Mouse (Mus musculus) forebrain, embryonic 12.5 days (tissue): ENCODE results near the gene Lamb1. TPM values are rescaled to one million over a fixed set of nuclear protein-coding genes. Genes with fewer than 3 reads are reported as not detected.

ENCODE experiments used
- ATAC-seq: fragments of 200-750 bp; cut with Nextera tagmentation; 2 replicates; pipeline ENCODE4 v1.8.0; 2017; ENCODE audit warnings: moderate TSS enrichment; ENCODE audit not compliant: low FRiP score
- H3K27ac ChIP-seq: fragments of 300-500 bp; sonication (generic); 2 replicates; pipeline ENCODE4 v1.5.1; 2016; ENCODE audit warnings: mild to moderate bottlenecking
- H3K27me3 ChIP-seq: fragments of 300-500 bp; sonication (generic); 2 replicates; pipeline ENCODE4 v1.6.1; 2016; ENCODE audit warnings: mild to moderate bottlenecking
- H3K36me3 ChIP-seq: fragments of 300-500 bp; sonication (generic); replicated peaks from 2 replicates; pipeline ENCODE4 v1.6.1; 2016; ENCODE audit warnings: mild to moderate bottlenecking
- H3K4me1 ChIP-seq: fragments of 300-500 bp; sonication (generic); 2 replicates; pipeline ENCODE4 v1.6.1; 2016
- H3K4me2 ChIP-seq: fragments of 300-500 bp; sonication (generic); 2 replicates; pipeline ENCODE4 v1.6.1; 2016; ENCODE audit warnings: mild to moderate bottlenecking, moderate library complexity
- H3K4me3 ChIP-seq: fragments of 300-500 bp; sonication (generic); replicated peaks from 2 replicates; pipeline ENCODE4 v1.5.1; 2016; ENCODE audit warnings: mild to moderate bottlenecking
- H3K9ac ChIP-seq: fragments of 300-500 bp; sonication (generic); 2 replicates; pipeline ENCODE4 v1.6.1; 2016; ENCODE audit warnings: mild to moderate bottlenecking
- H3K9me3 ChIP-seq: fragments of 300-500 bp; sonication (generic); 2 replicates; pipeline ENCODE4 v1.6.1; 2016
- WGBS: fragments of 180-500 bp; shearing (Covaris S2); methylation state at CpG from one replicate; pipeline ENCODE4 v1.1.7; 2016; 5-methylcytosine and 5-hydroxymethylcytosine counted together
- polyA plus RNA-seq: library from polyadenylated mRNA; unstranded; fragments of >200 nt; fragmentation: Nextera tagmentation; extraction: Ambion mirVana; gene quantifications from 2 replicates; pipeline ENCODE4 v1.2.1, GENCODE M21; 2016

Lamb1 gene
- polyA plus RNA-seq, 1 experiment from 2014 or later: 25.7 TPM

DNA sequence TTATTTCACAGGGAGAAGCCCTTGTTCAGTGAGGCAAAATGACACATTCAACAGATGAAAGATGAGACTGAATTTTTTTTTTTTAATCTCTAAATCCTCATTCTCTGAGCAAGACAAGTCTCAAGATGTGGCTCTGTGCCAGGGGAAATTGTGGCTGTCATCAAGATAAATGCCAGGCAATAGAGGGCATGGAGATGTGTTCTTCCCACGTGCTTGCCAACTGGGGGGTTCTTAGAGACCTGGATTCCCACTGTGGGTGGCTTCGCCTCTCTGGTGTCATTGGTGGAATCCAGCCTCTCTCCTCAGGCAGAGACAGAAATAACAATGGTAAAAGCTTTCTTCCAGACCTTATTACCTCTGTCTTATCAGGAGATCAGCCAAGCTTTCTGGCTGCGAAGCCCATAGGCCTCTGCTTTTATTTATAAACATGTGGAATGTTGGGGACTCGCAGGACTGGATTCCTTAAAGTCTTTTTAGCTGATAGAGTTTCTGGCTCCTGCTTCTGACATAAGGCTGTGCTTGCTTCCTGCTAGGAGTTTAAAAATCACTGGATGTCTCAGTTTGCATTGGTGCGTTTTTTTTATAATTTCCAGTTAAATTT lies 41.1 kb downstream of the Lamb1 start:
- Histone ChIP-seq H3K4me3 (no peak overlapping the region), H3K9ac (no peak overlapping the region), H3K27me3 (no peaks in the 10 kb centered on the region), H3K4me1 (no peaks in the 10 kb centered on the region; the same call in 1 of the 2 replicates), H3K36me3 (no peaks in the 10 kb centered on the region), H3K27ac (no peak overlapping the region), H3K4me2 (no peak overlapping the region), H3K9me3 (no peaks in the 10 kb centered on the region)
- WGBS: 83% methylated on average over 5 of the region's 5 CpGs
- ATAC-seq: no peak

DNA sequence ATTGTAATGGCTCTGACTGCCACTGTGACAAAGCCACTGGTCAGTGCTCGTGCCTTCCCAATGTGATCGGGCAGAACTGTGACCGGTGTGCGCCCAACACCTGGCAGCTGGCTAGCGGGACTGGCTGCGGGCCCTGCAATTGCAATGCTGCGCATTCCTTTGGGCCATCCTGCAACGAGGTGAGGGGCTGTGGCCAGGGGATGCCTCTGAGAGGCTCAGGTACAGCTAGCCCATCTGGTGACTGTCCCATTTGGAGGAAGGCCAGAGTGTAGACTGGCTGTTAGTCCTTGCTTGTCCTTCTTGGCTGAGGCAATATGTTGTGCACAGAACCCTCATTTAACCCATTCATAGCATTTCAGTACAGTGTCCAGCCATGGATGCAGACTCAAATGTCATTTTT lies 42.0 kb downstream of the Lamb1 start:
- Histone ChIP-seq H3K4me3 (no peak overlapping the region), H3K36me3 (no peaks in the 10 kb centered on the region), H3K27ac (no peak overlapping the region), H3K4me2 (no peak overlapping the region), H3K4me1 (no peaks in the 10 kb centered on the region; the same call in 1 of the 2 replicates), H3K27me3 (no peaks in the 10 kb centered on the region), H3K9me3 (no peaks in the 10 kb centered on the region), H3K9ac (no peak overlapping the region)
- no peak for ATAC-seq
- WGBS: 94% methylated on average over 8 of the region's 8 CpGs

DNA sequence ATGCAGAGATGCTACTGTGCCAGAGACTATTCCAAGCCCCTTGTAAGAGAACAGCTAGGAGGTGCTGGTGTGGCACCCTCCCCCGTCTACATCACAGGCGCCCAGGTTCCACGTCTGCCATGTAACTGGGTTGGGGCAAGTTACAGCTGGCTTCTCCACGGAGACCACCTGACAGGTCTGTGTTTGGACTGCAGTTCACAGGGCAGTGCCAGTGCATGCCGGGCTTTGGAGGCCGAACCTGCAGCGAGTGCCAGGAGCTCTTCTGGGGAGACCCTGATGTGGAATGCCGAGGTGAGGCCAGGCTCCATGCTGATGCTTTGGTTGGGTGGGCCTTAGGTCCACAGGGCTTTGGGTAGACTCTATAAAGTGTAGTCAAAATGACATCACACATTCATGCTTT lies 42.7 kb downstream of the Lamb1 start:
- Histone ChIP-seq H3K36me3 (no peaks in the 10 kb centered on the region), H3K27ac (no peak overlapping the region), H3K4me1 (no peaks in the 10 kb centered on the region; the same call in 1 of the 2 replicates), H3K27me3 (no peaks in the 10 kb centered on the region), H3K4me3 (no peak overlapping the region), H3K4me2 (no peak overlapping the region), H3K9ac (no peak overlapping the region), H3K9me3 (no peaks in the 10 kb centered on the region)
- 91% methylated on average over 8 of the region's 8 CpGs for WGBS
- no peak for ATAC-seq

DNA sequence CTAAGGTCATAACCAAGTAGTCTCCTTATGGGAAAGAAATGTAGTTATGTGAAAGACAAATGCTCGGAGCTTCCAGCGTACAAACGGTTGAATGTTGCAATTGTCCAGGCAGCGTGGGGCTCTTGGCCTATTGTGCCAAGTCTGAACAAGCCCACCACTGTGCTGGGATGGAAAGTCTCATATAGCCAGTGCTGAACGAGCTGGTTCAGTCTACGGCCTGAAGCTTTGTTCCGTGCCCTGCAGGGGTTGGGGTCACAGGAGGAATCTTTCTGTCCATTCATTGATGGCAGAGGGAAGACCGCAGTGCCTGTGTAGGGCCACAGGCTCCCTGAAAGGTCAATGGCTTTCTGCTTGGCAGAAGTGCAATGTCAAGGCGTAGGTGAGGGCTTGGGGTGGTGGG lies 45.7 kb downstream of the Lamb1 start:
- ATAC-seq: no peak
- Histone ChIP-seq H3K36me3 (0 out of 2 replicates have a peak, but pooled peaks cover 3% of the 10 kb centered on the region), H3K9ac (no peak overlapping the region), H3K9me3 (no peaks in the 10 kb centered on the region), H3K4me1 (no peaks in the 10 kb centered on the region; the same call in 1 of the 2 replicates), H3K27ac (no peak overlapping the region), H3K27me3 (no peaks in the 10 kb centered on the region), H3K4me3 (no peak overlapping the region), H3K4me2 (no peak overlapping the region)
- 34% methylated on average over 9 of the region's 9 CpGs for WGBS

DNA sequence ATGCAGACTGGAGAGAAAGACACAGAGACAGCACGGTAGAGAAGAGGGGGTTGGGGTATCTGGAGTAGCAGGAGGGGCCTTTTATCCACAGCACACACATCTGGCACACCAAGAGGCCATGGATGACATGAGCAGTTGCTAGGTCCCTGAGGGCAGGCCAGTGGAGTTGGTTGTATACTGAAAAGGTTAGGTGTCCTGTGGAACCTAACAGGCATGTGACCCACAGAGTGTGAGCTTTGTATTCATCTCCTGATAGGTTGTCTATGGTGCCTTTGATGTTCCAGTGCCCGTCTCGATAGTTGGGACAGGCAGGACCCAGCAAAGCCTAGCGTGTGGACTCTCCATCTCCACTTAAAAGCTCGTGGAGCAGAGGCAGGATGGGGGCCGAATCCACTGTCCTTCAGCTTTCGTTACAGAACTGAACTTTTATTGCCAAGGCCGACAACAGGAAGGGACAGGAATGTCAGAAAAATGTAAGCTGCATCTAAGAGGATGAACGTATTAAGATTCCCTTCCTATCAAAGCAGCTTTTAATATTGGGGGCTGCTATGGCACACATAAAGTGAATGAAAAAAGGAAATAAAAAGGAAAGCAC lies 46.7 kb downstream of the Lamb1 start:
- 0 out of 2 replicates have a peak, but pooled peaks cover 3% of the 10 kb centered on the region for H3K36me3 ChIP-seq
- no peak overlapping the region for H3K9ac ChIP-seq
- no peak overlapping the region for H3K4me3 ChIP-seq
- no peaks in the 10 kb centered on the region; the same call in 1 of the 2 replicates for H3K4me1 ChIP-seq
- ATAC-seq: no peak
- H3K4me2 ChIP-seq: no peak overlapping the region
- H3K27ac ChIP-seq: no peak overlapping the region
- H3K9me3 ChIP-seq: no peaks in the 10 kb centered on the region
- no peaks in the 10 kb centered on the region for H3K27me3 ChIP-seq
- 88% methylated on average over 9 of the region's 9 CpGs for WGBS

DNA sequence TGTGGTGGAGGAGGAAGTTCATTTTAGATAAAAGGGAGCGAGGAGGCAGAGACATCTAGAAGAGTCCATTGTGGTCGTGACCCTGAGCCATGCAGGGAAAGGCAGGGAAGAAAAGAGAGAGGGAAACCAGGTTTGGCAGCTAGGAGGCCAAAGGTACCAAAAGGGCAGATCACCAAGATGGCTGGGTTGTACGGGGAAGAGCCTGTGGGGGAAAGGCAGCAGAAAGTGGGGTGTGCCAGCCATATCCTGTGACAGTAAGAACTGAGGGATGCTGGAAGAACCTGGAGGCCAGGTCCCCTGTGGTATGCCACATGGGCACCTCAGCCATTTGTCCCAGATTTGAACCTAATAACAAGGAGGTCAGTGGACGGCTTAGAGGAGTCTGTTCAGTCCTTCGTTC lies 47.2 kb downstream of the Lamb1 start:
- 85% methylated on average over 5 of the region's 5 CpGs for WGBS
- 0 out of 2 replicates have a peak, but pooled peaks cover 3% of the 10 kb centered on the region for H3K36me3 ChIP-seq
- ATAC-seq: no peak
- H3K9ac ChIP-seq: no peak overlapping the region
- H3K4me2 ChIP-seq: no peak overlapping the region
- H3K27ac ChIP-seq: no peak overlapping the region
- H3K4me1 ChIP-seq: no peaks in the 10 kb centered on the region; the same call in 1 of the 2 replicates
- no peaks in the 10 kb centered on the region for H3K9me3 ChIP-seq
- no peak overlapping the region for H3K4me3 ChIP-seq
- no peaks in the 10 kb centered on the region for H3K27me3 ChIP-seq

DNA sequence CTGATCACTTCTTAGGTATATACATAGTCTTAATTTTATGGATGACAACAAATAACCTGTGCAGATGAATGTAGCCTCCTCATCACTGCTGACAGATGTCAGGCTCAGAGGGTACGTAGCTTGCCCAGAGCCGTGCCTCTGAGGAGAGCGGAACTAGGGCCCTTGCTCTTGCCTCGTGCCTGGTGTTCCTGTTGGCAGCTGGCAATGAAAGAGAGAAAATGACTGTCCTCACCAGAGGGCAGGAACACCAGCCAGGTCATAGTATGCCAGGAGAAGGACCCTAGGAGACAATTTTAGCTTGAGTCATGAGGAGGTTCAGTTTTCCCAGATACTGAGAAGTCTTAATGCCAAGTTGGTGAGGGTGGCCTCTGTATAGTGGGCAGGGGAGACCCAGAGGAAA lies 48.1 kb downstream of the Lamb1 start:
- Histone ChIP-seq H3K4me3 (no peak overlapping the region), H3K27me3 (no peaks in the 10 kb centered on the region), H3K4me2 (no peak overlapping the region), H3K4me1 (no peaks in the 10 kb centered on the region; the same call in 1 of the 2 replicates), H3K9ac (no peak overlapping the region), H3K9me3 (no peaks in the 10 kb centered on the region), H3K27ac (no peak overlapping the region), H3K36me3 (0 out of 2 replicates have a peak, but pooled peaks cover 3% of the 10 kb centered on the region)
- ATAC-seq: no peak
- WGBS: 91% methylated on average over 4 of the region's 4 CpGs

DNA sequence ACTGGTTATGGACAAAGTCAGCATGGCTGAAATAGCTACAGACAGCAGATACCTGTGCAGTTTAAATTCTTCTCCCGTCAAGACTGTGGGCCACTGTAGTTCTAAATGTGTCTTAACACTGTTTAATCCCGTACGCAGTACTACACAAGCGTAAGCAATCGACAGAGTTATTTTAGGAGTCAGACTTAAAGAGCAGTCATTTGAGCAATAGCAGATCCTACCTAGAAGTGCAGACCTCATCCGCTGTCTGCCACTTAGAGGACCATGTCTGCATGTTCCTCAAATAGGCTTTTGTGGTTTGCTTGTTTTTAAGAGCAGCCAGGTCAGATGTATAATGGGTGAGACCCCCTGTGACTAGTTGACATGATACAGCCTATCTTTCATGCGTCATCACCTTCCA lies 49.3 kb downstream of the Lamb1 start:
- H3K36me3 ChIP-seq: 0 out of 2 replicates have a peak, but pooled peaks cover 3% of the 10 kb centered on the region
- H3K9me3 ChIP-seq: no peaks in the 10 kb centered on the region
- ATAC-seq: no peak
- no peak overlapping the region for H3K9ac ChIP-seq
- 94% methylated on average over 7 of the region's 7 CpGs for WGBS
- no peak overlapping the region for H3K4me3 ChIP-seq
- H3K27me3 ChIP-seq: no peaks in the 10 kb centered on the region
- H3K27ac ChIP-seq: no peak overlapping the region
- H3K4me1 ChIP-seq: no peaks in the 10 kb centered on the region; the same call in 1 of the 2 replicates
- no peak overlapping the region for H3K4me2 ChIP-seq

DNA sequence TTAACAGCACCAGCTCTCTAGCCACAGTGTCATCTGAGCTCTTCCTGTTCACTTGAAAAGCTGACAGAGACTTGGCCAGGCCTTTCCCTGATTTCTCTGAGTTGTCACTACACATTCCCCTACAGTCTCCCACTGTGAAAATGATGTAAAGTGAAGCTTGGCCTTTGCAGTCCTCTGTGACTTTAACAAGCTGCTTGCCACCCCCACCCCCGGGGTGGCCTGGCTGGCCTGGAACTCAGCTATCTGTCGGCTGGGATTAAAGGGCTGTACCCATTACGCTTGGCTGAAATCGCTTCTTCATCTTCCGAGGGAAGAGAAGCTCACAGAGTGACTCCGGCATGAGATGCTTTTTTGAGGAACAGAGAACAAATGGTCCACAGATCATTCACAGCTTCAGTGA lies 50.9 kb downstream of the Lamb1 start:
- Histone ChIP-seq H3K36me3 (0 out of 2 replicates have a peak, but pooled peaks cover 3% of the 10 kb centered on the region), H3K9me3 (no peaks in the 10 kb centered on the region), H3K4me2 (no peak overlapping the region), H3K27ac (no peak overlapping the region), H3K4me1 (no peaks in the 10 kb centered on the region), H3K9ac (no peak overlapping the region), H3K4me3 (no peak overlapping the region), H3K27me3 (no peaks in the 10 kb centered on the region)
- no peak for ATAC-seq
- 70% methylated on average over 6 of the region's 6 CpGs for WGBS

DNA sequence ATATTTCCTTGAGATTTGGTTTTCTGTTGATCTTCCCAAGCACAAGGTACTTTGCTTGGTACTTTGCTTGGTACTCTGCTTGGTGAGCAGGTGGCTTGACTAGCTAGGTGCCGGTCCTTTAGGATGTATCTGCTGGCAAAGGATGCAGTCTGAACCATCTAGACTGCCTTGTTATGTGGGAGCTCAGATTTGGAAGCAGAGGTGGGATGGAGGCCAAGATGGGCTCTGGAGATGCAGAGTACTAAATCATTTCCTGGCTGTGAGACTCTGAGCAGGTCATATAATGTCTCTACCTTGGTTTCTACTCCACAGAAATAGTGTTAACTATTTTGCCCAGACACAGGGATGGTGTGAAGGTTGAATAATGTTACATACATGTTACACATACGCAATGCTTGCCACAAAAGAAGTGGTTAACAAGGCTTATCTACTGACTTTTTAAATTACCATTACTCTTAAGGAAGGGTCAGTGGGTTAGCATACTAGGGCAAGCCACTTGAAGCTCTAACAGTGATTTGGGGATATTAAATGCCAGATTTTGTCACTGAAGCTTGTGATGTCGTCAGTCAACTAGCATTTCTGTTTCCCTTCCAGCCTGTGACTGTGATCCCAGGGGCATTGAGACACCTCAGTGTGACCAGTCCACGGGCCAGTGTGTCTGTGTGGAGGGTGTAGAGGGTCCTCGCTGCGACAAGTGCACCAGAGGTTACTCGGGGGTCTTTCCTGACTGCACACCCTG lies 52.8 kb downstream of the Lamb1 start:
- Histone ChIP-seq H3K27me3 (no peaks in the 10 kb centered on the region), H3K4me1 (no peaks in the 10 kb centered on the region), H3K9me3 (no peaks in the 10 kb centered on the region), H3K9ac (no peak overlapping the region), H3K36me3 (0 out of 2 replicates have a peak, but pooled peaks cover 3% of the 10 kb centered on the region), H3K27ac (no peak overlapping the region), H3K4me3 (no peak overlapping the region), H3K4me2 (no peak overlapping the region)
- WGBS: 88% methylated on average over 7 of the region's 7 CpGs
- ATAC-seq: no peak

DNA sequence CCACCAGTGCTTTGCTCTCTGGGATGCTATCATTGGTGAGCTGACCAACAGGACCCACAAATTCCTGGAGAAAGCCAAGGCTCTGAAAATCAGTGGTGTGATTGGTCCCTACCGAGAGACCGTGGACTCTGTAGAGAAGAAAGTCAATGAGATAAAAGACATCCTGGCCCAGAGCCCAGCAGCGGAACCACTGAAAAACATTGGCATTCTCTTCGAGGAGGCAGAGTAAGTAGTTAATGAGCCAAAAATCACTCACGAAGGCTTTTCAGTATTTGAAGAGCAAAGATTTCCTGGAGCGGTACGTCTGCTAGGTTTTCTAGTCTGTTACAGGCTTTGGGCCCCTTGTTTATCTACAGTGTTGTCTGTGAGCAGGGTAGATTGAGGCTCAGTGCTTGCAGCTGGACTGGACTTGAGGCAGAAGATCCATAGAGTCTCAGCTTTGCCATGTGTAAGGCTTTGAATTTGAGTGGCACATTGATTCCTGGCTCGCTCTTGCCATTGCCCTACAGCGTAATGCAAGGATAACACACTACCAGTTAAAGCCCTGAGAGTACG lies 53.5 kb downstream of the Lamb1 start:
- WGBS: 85% methylated on average over 10 of the region's 10 CpGs
- no peak for ATAC-seq
- no peak overlapping the region for H3K27ac ChIP-seq
- H3K4me1 ChIP-seq: no peaks in the 10 kb centered on the region
- no peaks in the 10 kb centered on the region for H3K27me3 ChIP-seq
- no peak overlapping the region for H3K4me2 ChIP-seq
- no peak overlapping the region for H3K9ac ChIP-seq
- no peaks in the 10 kb centered on the region for H3K9me3 ChIP-seq
- H3K36me3 ChIP-seq: 0 out of 2 replicates have a peak, but pooled peaks cover 3% of the 10 kb centered on the region
- H3K4me3 ChIP-seq: no peak overlapping the region

DNA sequence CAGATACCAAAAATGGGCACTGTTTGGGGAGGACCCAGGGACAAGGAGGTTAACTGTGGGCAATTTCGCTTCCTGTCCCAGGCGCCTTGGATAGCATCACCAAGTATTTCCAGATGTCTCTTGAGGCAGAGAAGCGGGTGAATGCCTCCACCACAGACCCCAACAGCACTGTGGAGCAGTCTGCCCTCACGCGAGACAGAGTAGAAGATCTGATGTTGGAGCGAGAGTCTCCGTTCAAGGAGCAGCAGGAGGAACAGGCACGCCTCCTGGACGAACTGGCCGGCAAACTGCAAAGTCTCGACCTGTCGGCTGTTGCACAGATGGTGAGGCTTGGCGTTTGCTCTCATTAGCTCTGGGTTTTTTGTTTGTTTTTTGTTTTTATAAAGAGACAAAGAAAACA lies 55.8 kb downstream of the Lamb1 start:
- no peak overlapping the region for H3K4me3 ChIP-seq
- H3K9me3 ChIP-seq: no peaks in the 10 kb centered on the region
- ATAC-seq: no peak
- no peak overlapping the region for H3K4me2 ChIP-seq
- WGBS: 79% methylated on average over 13 of the region's 13 CpGs
- H3K27ac ChIP-seq: no peak overlapping the region
- no peaks in the 10 kb centered on the region for H3K27me3 ChIP-seq
- H3K9ac ChIP-seq: no peak overlapping the region
- no peaks in the 10 kb centered on the region for H3K36me3 ChIP-seq
- no peaks in the 10 kb centered on the region for H3K4me1 ChIP-seq
